Mouse (Mus musculus) heart, adult 9 months (tissue): ENCODE data around the gene Cdc42se2.
A peak's percentile ranks its signal among the peaks of the same experiment; 100 is the strongest.

ENCODE experiments used
- DNase-seq, 2 experiments: peaks; one replicate each; pipeline ENCODE4 v3.0.0; 2022; ENCODE audit warnings: low spot score in 2 of 2

Cdc42se2 gene

DNA sequence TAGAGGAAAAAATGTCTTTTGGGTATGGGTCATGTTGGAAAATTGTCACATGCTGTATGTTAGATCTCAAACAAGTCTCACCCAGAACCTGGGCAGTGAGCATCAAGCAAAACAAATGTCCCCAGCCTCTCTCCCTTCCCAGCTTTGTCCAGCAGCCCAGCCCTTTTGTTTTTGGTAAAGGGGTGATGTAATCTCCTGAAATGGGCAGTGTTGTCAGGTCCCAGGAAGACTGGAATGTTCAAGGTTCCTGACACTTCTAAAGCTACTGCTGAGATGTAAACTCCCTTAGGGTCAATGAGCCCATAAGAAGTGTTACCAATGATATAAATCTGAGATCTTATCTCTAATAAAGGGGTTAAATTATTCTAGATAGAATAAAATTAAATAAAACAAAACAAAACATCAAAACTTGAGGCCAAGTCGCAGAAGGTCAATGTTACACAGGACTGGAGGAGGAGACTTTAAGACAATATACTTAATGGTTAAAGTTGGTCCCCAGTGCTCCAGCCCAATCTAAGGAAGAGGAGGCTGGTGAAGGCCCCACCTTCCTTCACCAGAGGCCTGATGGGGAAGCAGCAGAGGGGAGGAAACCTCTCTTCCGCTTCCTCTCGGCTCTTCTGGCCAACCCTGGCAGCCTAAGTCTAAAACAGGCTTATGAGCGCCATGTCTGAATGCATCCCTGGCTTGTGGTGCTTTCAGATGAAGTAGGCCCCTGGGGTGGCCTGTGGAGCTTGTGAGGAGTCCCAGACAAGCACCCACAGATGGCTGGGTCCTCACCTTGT, 76.8 kb downstream of the Cdc42se2 start:
- DNase-seq, result no peak

DNA sequence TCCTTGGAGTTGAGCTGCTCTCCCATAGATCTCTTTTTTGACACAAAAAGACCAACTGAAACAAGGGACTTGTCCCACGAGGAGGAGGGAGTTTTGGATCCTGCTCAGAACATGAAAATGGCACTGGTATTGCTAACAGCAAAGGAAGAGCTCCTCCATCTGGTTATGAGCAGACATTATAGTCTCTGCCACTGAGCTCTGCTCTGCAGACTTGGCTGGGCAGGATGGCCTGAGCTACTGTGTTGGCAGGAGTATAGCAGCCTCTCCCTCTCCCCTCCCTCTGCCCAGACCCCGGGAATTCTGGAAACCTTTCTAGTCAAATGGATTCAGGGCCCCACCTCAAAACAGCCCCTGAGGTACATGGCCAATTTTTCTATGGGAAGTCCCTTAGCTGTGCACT, 77.8 kb downstream of the Cdc42se2 start:
- no peak for DNase-seq

DNA sequence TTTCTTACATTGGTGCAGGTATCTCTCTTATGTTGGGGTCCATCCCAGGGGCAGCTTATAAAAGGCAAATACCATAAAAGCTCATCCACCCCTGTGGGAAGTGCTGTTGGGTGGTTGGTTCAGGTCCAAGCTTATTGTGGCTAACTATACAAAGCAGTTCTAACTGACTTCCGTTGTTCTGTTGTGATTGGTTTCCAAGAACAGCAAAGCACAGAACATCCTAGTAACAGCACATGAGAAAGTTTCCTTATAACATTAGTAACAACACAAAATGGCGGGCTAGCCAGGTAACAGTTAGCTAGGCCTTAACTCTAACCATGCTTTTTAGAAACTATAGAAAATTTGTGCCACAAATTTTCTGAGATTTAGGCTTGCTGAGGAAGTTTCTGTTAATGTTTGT, 79.3 kb downstream of the Cdc42se2 start:
- no peak for DNase-seq

DNA sequence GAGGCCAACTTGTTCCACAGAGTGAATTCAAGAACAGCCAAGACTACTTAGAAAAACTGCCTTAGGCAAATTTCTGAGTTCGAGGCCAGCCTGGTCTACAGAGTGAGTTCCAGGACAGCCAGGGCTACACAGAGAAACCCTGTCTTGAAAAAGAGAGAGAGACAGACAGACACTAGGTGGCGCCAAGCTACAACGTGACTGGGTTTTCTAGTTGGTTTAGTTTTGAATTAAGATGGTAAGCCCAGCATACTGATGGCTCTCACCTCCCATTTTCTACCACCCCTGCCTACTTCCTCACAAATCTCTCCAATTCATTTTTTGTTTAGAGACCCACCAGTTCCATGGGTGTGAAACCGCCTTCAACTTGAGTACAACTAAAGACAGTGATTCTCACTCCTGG, 84.2 kb downstream of the Cdc42se2 start:
- DNase-seq, result peak; percentile 55 to 75

DNA sequence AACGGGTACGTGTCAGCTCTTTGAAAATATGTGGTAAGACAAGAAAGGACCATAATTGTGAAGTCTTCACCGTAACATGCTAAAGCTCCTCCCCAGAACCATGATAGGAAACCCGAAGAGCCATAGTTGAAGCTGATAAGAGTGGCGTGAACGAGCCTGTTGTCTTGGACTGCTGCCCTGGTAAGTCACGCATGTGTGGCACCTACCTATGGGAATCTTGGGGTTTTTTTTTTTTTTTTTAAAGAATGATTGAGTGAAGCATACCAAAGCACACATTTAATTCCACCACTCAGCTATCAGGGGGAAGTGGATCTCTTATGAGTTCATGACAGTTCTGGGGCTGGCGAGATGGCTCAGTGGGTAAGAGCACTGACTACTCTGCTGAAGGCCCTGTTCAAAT, 85.6 kb downstream of the Cdc42se2 start:
- no peak for DNase-seq

DNA sequence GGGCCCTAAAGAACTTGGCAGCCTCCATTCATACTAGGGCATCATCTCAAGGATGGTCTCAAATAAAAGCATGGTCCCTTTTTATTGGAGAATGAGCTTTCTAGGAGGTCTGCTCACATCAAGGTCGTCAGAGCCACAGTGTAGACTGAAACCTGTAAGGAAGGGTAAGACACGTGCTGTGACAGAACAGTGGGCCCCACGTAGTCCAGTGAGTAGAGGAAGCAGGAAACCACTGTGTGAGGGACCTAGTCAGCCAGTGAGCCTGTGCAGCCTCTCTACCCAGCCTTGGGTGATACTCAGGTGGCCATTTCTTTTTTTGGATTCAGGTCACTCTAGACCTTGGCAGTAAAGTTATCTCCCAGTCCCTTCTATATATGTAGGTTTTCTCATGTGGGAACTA, 87.5 kb downstream of the Cdc42se2 start:
- DNase-seq, result no peak

DNA sequence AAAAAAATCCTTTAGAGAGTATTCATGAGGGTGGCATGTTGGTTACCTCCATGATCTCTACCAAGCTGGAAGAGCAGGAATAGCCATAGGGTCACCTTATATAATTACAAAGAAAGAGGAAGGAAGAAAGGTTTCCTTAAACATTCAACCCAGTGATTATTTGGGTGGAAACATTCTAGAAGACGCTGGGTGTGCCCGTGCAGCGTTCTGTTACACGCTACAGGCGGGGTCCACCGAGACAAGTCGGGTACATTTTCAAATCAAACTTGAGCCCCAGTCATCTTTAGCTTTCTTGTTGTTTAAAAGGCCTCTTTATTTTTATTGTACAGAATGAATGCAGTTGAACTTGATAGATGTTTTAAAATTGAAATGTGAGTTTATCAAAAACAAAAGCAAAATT, 88.8 kb downstream of the Cdc42se2 start:
- no peak for DNase-seq

DNA sequence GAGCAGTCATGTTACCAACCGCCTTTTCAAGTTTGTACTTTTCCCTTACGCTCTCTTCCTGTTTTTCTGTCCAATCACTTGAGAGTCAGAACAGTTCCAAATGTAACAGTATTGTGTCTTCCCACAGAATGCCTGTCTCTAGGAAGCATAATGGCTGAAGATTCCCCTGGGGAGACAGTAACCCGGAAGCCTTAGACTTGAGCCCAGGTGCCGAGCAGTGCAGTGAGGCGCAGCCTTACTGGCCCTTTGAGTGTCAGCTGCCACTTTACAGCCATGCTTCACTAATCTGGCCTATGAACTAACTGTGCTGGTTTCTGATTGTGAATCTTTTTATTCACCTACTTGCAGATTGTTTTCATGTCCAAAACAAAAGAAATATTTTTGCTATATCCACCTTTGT, 89.9 kb downstream of the Cdc42se2 start:
- no peak for DNase-seq

DNA sequence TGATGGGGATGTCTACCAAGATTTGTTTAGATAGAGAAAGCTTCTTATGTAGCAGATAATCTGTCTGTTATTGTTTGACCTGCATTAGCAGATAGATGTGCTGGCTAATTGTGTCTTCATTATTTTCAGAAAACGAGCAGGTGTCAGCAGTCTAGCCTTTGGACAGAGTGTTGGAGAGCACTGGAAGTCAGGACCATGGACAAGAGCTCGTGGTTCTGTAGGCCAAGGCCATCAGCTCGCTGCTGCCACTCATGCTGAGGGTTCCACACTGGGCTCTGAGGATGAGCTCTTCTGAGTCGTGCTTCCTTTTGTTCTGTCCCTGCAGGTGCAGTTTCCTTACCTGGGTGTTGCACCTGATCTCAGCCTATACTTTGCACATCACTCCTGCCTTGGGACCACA, 91.5 kb downstream of the Cdc42se2 start:
- DNase-seq, result no peak

DNA sequence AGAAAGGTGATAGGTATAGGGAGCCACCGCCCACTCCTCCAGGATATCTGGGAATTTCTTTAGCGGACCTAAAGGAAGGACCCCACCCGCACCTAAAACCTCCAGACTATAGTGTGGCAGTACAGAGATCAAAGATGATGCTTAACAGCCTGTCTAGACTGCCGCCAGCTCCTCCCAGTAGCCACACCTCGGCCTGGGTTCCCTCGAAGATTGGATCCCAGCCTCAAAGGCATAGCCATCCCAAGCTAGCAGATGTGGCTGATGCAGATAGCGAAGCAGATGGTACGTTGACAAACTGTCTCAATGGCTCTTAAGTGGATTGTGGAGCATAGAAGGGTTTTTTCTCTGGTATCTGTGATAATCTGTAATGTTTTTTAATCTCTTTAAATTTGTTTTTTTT, 93.2 kb downstream of the Cdc42se2 start:
- no peak for DNase-seq

DNA sequence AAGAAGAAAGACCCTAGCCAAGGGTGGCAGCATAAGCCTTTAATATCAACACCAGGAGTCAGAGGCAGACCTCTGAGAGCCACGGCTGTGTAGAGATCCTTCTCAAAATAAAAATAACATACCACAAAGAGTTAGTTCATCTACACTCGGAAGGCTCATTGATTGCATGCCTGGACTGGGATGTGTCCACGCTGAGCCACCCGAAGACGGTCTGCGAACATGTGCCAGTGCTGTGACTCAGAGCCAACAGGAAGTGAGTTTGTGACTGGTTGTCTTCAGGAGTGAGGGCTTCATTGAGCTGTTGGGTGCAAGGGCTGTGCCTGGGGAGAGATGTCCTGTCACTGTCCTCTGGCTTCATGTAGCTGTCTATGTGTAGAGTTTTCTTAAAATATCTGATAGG, 93.8 kb downstream of the Cdc42se2 start:
- no peak for DNase-seq

DNA sequence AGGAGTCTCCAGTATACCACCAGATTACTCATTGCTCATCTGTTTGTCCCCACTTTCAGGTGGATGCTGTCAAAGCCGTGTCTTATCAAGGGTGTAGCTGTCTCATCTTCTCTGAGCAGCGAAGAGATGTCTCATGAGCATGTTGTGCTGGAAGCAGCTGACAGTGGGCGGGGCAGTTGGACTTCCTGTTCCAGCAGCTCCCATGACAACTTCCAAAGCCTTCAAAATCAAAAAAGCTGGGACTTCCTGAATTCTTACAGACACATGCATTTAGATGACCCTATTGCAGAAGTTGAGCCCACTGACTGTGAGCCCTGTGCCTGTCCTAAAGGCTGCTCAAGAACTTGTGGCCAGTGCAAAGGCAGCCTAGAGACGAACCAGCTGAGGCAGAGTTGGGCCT, 96.3 kb downstream of the Cdc42se2 start:
- peak; percentile 64 to 66 for DNase-seq

DNA sequence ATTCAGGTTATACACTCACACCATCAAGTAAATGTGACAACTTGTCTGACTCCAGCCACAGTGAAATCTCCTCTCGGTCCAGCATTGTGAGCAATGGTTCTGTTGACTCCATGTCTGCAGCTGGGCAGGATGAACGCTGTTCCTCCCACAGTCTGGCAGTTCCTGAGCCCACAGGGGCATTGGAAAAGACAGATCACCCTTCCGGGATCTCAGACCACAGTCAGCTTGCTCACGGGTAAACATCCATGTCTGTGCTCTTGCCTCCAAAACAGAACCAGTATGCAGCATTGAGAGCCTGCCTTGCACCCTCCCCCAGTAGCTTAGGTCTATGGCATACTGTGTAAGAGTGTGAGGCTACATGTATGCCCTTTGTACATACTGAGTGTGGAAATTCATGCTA, 97.3 kb downstream of the Cdc42se2 start:
- DNase-seq, result no peak

DNA sequence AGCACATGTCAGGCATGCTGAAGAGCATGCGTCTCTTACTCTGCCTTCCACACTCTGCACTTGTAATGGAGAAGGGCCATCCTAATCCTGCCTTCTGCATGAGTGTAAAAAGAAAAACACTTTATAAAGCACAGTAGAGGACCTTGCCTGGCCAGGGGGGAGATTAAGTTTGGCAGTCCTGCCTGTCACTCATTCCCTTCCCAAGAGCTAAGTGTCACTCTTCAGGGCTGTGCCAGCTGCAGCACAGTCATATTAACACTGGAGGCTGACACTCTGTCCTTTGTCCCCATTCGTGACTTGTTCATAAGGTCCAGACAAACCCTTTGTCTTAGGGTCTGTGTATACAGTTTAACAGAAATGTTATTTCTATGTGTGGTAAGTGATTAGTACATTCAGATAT, 102.6 kb downstream of the Cdc42se2 start:
- DNase-seq, result no peak

DNA sequence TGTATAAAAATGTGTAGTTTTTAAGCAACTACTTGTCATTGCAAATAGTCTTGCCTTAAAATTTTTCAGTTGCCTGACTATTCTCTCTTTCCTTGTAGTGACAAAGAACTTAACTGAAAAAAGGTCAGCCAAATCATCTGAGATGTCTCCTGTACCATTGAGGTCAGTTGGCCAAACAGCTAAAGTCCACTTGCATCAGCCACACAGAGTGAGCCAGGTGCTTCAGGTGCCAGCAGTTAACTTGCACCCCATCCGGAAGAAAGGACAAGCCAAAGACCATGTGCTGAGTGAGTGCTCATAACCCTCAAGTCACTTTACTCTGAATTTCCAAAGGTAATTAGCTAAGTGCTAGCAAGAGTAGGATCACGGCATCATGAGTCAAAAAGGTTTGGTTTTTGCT, 108.3 kb downstream of the Cdc42se2 start:
- no peak for DNase-seq

DNA sequence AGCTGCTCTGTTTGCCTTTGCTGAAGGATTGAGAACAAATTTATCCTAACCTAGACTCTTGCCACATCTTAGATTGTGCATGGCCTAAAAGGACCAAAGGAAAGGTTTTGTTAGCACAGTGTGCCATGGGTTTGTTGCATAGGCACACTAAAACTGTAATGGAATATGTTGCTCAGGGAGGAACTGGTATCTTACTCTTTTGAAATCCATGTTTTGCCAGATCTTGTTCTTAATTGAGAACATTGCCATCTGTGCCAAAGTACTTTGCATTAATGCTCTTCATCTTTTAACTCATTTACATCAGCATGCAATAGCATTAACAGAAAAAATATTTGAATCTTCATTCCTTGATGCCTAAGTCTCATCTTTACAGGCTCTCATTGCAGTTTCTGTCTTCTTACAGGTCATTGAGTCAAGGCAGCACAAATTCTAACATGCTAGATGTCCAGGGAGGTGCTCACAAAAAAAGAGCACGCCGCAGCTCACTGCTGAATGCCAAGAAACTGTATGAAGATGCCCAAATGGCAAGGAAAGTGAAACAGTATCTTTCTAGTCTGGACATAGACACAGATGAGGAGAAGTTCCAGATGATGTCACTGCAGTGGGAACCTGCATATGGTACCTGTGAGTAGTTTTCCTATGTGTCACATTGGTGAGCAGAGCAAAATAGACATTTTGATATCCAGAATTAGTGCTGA, 111.5 kb downstream of the Cdc42se2 start:
- no peak for DNase-seq

DNA sequence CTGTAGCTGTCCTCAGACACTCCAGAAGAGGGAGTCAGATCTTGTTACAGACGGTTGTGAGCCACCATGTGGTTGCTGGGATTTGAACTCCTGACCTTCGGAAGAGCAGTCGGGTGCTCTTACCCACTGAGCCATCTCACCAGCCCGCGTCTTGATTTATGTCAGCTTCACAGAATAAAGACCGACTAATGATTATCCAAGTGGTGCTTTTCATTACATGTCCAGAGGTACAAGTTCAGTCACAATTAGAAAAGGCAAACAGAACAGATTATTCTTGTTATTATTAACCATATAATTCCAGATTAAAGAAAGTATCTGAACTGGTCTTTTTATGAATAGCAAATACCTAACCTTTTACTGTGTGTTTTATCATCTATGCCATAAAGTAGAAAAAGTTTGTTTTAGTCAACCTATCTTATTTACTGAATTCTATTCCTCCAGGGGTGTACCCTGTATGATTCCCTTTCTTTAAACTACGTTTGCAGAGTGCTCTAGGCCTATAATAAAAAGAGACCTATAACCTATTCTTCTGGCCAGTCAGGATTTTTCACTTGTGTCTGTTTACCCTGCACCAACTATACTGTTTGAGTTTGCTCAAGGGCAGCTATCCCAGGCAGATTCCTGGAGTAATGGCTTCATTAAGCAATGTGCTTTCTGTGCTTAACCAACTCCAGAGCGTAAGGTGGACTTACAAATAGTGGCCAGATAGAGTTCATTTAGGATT, 113.7 kb downstream of the Cdc42se2 start:
- no peak for DNase-seq
